Mouse (Mus musculus) layer of hippocampus, adult 9-11 months (tissue): ENCODE results near the gene Vmn1r224.

ENCODE experiments used
- DNase-seq: peaks from one replicate; pipeline ENCODE4 v3.0.0; 2022

Gene Vmn1r224

GRCm38 (mm10) chr17:20413846-20414245 is at the start of gene Vmn1r224:
TSS of gene Vmn1r224 (plus strand) at chr17:20414146.
- no peak for DNase-seq

DNA sequence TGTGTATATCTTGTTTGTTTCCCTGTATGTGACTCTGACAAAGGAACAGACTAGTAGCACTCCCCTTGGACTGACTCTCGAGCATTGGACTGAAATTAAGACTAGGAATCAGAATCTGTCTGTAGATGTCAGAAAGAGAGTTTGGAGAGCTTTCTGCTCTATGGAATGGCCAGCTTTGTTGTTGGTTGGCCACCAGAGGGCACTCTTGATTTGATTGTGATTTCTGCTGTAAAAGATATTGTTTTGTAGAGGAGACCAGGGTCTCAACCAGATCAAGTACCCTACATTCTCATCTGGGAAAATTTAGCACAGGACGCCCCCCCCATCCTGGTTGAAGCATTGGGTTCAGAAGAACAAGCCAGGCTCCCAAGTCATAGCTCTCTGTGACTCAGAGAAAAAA is 14.8 kb upstream of the Vmn1r224 start:
- no peak for DNase-seq

DNA sequence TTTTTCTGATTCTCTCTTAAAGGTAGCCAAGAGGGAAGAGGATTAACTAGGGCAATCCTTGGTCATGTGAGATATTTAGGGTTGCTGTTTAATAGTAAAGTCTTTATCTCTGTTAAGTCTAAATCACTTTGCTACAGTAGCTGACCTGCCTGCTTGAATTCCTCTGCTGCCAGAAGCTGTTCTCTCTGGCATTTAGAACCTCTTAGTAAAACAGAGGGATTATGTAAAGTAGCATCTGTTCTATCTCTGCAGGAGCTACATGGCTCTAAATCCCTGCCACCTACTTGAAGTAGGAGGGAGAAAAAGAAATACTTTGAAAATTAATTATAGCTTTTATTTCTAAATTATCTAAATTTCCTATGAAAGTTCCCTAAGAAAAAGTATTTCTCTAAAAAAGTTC is 25.3 kb downstream of the Vmn1r224 start:
- no peak for DNase-seq

DNA sequence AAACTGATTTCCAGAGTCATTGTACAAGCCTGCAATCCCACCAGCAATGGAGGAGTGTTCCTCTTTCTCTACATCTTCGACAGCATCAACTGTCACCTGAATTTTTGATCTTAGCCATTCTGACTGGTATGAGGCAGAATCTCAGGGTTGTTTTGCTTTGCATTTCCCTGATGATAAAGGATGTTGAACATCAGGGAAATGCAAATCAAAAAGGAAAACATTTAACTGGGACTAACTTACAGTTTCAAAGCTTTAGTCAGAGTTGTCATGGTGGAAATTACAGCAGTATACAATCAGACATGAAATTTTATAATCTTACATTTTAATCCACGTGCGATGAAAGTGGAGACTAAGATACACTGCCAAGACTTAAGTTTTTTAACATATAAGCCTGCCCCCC is 59.4 kb downstream of the Vmn1r224 start:
- no peak for DNase-seq
